Mouse (Mus musculus) megakaryocyte, embryonic 14.5 days (primary cell): Measurements from ENCODE around the gene Bcl2l10.

Experiments
- FLI1 ChIP-seq: IDR thresholded peaks from 2 replicates; pipeline ENCODE4 v1.6.1; 2012; ENCODE audit warnings: low read length, inconsistent platforms, mixed read lengths
- GATA1 ChIP-seq: IDR thresholded peaks from 3 replicates; pipeline ENCODE4 v1.6.1; 2012; ENCODE audit warnings: mixed read lengths, low read length, inconsistent platforms, borderline replicate concordance

DNA sequence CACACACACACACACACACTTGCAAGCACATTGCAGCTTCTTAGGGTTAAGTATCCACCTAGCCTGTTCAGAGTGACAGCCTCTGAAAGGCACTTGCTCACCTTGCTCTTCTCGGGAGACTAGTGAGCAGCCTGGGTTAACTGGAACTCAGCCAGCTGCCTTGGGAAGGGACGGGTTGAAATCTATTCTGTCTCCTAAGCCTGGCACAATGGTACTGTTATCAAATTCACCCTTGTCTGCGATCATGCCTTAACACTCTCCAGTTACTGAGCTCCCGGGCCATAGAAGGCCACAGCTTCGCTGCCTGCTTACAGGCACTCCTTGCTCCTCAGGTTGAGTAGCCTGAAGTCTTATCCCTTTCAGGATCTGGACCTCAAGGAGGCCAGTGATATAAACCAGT, 53.1 kb downstream of the Bcl2l10 start:
- no peak for TF ChIP-seq GATA1
- TF ChIP-seq FLI1: no peak
